Mouse (Mus musculus): ENCODE data around the gene Zfp691.
A peak's percentile ranks its signal among the peaks of the same experiment; 100 is the strongest.

DNA sequence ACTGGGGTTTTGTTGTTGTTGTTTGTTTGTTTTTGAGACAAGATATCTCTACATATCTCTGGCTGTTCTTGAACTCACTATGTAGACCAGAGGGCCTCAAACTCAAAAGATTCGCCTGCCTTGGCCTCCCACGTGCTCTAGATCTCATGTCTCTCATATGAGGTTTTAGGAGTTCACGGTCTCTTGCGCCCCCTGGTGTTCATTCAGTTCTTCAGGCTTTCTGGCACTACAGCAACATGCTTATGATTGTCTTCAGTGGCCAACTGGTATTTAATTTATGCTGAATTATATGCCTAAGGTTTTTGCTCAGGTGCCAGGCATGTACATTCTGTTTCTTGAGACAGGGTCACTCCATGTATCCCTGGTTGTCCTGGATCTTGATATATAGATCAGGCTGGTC lies 6.3 kb downstream of the Zfp691 start:
- peak; percentile 60; the same call in 1 of the 2 replicates for TF ChIP-seq EP300 (IDR thresholded peaks at IDR 0.05; ENCODE audit: insufficient read depth, low read depth, low read length)
- TF ChIP-seq CTCF (IDR thresholded peaks at IDR 0.05) = peak; percentile 94
